Mouse (Mus musculus) liver (tissue): Measurements from ENCODE around the gene Ddr2.
"Not testable (repeated sequence)": the region's sequence is repeated elsewhere in the genome, so short reads cannot be mapped to it uniquely, and the experiment has no call there.

Source experiments
- DNase-seq: peaks from one replicate; pipeline ENCODE4 v3.0.0-alpha.2; 2020; ENCODE audit warnings: mixed read lengths

Ddr2 gene

GRCm38 (mm10) chr1:170034961-170035360 is 75.6 kb downstream of the Ddr2 start:
- DNase-seq, result no peak

DNA sequence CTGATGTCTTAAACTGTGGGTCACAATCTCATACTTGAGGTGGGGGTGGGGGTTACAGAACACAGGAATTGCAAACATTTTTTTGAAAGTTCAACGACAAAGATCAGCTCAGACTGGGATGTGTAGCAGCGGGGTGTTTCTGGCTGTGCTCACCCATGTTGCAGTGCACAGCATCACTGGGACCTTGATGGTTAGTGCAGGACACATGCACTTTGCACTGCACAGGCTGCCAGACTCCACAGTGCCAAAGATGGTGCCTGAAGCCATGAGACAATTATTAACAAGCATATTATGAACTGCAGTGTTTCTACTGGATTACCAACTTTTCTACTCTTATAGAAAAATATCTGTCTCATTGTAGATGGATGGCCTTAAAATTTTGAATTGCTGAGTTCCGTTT is 78.9 kb downstream of the Ddr2 start:
- DNase-seq, result no peak

GRCm38 (mm10) chr1:170014784-170015183 is 95.8 kb downstream of the Ddr2 start:
- DNase-seq, result no peak

GRCm38 (mm10) chr1:170010716-170011505 is 99.7 kb downstream of the Ddr2 start:
- no peak for DNase-seq

DNA sequence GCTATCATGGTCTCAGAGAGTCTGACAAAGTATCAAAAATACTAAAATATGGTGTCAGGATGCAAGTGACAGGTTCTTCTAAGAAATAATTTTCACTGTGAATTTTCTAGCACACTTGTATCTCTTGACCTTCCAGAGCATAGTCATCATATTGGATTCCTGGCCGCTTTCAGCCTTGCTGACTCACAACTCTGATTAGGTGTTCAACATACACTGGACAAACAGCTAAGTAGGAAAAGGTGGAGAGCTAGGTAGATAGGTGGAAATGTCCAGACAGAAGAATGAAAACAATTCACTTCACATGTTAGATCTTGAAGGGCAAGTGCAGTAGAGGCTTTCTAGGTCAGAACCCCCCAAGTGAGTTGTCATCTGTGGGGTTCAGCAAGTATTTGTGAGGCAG is 101.3 kb downstream of the Ddr2 start:
- no peak for DNase-seq

- no peak for DNase-seq
These were observed 101.9 kb downstream of the Ddr2 start for GRCm38 (mm10) chr1:170008432-170009220.

- DNase-seq, result no peak
These were observed 104.0 kb downstream of the Ddr2 start for GRCm38 (mm10) chr1:170006516-170006915.

DNA sequence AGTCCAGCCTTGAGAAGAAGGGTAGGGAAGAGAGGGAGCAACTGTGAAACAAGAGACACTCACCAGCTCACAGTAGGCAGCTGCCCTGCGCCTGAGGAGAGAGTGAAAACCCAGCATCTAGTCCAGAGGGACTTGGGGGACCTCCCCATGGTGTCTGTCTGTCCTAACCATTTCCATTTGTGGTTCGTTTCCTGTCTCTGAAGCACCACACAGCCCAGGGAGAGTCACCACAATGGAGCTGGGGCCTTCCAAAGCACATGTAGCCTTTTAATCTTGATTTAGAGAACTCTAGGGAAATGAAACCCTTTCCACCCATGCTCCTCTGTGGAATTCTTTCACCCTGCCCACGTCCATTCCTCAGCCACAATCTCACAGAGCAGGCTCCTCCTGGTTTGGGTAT is 105.3 kb downstream of the Ddr2 start:
- DNase-seq, result no peak

DNA sequence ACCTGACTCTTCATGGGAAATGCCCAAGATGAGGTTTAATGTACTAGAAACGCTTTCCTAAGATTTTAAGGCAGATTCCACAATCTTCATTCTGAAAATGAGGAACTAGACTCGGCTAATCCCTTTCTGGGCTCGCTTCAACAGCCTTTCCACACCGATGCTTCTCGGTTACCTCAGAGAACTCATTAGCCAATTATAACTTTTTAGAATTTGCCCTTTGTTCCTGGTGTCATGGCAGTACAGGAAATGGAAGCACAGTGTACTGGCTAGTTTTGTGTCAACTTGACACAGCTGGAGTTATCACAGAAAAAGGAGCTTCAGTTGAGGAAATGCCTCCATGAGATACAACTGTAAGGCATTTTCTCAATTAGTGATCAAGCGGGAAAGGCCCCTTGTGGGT is 116.7 kb downstream of the Ddr2 start:
- not testable (repeated sequence) for DNase-seq

DNA sequence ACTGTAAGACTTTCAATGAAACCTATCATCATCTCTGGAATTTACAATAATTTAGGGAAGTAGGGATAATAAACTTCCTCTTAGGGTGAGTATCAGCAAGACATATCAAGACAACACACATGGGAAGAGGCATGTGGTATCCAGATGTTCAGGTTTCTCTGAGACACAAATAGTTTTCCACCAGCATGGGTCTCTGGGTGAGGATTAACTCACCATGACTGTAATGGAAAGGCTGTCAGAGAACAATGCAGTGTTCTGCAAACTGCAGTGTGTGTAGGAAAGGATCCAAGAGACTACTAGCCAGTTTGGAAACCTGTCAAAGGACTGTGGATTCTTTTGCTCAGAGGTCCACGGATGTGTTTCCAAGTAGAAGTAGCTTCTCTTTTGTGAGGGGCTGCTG is 124.4 kb downstream of the Ddr2 start:
- no peak for DNase-seq

DNA sequence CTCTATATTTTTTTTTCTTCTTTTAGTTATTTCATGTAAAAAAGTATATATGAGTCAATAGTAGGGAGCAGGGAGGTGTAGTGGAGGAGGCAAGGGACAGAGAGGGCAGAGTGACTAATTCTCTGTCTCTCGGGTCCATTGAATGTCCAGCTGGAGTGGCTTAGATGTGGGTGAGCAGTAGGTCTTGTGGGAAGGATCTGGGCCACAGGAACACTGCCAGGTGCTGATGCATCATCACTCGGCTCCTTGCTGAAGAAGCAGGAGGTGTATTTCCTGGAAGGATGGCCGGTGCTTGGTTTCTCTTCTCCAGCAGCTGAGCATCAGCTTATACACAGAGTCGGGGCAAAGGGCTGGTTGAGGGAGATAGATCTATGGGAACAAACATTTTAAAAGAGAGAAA is 132.9 kb downstream of the Ddr2 start:
- no peak for DNase-seq

DNA sequence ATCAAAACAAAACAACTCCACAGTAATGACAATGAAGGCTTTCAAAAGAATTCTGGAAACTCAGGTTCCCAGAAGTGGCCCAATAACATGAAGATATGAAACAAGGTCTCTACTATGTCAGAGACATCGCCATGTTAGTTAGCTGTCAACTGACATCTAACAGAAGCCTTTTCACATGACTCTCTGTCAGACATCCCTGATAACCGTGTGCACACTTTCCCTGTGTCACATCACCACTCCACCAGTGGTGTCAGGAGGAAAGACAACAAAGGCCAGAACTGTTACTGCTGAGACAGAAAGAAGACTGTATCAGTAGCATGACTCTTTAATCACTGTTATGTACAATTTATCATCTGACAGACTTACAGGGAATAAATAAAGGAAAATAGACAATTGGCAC is 138.6 kb downstream of the Ddr2 start:
- DNase-seq, result no peak

DNA sequence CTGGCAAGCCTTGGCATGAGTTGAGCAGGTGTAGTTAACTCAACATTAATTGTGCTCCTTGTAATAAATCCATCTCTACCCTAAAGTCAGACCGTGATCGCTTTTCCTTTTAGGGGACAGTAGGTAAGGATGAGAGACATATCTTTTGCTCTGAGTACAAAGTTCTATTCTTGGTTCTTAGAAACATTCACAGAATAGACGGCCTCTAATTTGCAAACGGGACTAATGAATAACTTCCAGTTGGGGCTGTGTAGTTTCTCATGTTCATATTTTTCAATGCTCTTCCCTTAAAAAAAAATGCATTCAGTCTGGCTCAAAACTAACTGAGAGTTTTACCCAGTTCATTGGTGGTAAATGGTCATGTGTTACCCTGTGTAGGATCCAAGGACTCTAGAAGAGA is 139.6 kb downstream of the Ddr2 start:
- no peak for DNase-seq

DNA sequence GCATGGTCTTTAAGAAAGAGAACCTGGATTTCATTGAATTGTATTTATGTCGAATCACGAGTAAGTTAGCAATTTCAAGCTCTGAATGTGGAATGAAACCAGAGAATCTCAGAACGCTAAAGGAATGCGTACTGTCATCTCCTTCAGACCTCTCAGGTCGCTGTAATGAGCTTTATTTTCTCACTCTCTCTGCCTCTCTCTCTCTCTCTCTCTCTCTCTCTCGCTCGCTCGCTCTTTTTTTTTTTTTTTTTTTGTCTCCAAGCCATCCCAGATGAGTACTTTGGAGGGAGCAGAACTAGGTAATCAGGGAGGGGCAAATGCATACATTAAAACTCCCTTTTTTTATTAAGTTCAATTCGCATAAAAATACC is 141.1 kb downstream of the Ddr2 start:
- no peak for DNase-seq

DNA sequence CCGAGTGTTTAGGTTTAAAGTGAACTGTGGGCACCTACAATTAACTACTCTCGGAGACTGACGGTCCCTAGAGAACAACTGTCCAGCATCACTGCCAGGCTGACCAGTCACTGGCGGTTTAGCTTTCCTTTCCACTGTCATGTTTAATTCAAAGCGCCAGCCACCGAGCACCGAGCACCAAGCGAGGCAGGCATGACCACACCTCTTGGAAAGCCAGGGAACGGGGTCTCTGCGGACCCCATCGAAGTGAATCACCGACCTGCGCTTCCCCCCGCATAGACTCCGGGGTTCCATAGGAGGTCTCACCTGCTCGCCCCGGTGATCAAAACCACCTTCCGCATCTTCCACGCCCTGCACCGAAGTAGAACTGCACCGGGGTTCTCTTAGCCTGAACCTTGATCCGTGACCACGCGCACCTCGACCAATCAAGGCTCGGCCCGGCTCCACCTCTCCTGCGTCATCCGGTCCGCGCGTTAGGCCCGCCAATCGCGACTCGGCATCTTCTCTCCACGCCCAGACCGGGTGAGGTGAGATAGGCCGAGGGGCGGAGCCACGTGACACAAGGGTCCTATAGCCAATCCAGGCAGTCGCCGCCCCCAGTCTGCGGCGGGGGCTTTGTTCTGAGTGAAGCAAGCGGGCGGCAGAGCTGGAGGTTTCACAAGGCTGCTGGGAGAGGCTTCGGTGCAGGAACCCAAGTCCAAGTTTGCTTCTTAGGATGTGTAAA is 141.6 kb downstream of the Ddr2 start, which contains the start of gene Hsd17b7:
Gene Hsd17b7 (minus strand): TSS at position 450 of the 724 bp plus-strand sequence.
- DNase-seq, result peak; percentile 99

DNA sequence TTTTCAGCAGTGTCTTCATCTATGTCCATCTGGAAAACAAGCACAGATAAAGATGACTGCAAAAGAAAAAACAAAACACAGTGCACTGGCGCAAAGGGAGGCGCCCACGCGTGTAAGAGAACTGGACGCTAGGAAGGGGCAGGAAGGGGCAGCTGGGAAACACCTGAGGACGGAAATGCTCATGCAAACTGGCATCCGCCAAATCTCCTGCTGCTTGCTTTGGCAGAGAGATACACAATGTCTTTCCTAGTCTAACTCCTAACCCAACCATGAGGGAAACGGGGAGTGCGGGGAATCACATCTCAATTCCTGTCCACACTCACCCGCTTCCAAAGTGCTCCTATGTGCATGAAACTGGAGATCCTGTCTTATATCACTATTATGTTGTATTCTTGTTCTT is 157.5 kb downstream of the Ddr2 start:
- DNase-seq, result no peak

- no peak for DNase-seq
These were observed 157.9 kb downstream of the Ddr2 start for GRCm38 (mm10) chr1:169952636-169953035.

GRCm38 (mm10) chr1:169951561-169951960 is 159.0 kb downstream of the Ddr2 start:
- no peak for DNase-seq

DNA sequence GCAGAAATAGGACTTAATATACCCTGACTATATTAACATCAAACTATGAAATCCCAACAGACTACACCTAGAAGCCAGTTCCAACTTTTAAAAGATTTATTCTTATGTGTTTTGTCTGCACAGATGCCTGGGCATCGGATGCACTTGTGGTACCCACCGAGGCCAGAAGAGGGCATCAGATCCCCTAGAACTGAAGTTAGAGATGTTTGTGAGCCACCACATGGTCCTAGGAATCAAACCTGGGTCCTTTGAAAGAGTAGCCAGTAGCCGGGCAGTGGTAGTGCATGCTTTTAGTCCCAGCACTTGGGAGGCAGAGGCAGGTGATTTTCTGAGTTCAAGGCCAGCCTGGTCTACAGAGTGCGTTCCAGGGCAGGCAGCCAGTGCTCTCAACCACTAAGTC is 159.9 kb downstream of the Ddr2 start:
- peak; percentile 13 for DNase-seq

- DNase-seq, result no peak
These were observed 160.6 kb downstream of the Ddr2 start for GRCm38 (mm10) chr1:169949981-169950380.

GRCm38 (mm10) chr1:169948866-169949265 is 161.7 kb downstream of the Ddr2 start:
- no peak for DNase-seq

DNA sequence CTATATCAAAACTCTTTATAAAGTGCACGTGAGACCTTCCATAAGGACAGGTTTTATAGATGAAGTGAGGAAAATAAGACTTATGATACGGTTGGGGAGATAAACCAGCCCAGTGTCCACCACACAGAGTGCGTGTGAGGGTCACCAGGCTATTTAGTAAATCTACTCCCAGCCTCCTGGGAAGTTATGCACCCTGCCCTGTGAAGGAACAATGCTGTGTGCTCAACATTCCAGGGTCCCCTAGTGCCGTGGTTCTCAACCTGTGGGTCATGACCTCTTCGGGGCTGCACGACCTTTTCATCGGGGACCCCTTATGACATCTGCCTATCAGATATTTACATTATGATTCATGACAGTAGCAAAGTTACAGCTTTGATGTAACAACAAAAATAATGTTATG is 162.3 kb downstream of the Ddr2 start:
- DNase-seq, result no peak

GRCm38 (mm10) chr1:169947654-169948053 is 162.9 kb downstream of the Ddr2 start:
- no peak for DNase-seq

DNA sequence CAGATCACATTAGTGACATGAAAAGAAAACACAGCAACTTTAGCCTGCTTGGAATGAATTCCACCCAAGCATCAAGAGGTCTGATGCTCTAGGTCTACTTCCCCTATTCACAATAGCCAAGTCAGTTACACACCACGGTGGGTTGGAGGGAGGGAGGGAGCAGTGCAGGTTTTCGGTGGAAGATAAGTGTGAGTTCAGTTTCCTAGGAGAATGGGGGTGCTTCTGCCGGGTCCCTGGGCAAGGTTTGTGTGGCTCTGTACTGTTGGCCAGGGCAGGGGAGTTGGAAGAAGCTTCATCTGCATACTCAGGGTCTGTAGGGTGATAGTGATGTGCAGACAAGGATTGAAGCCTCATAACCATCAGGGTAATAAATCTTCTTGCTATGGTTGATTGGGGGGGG is 164.6 kb downstream of the Ddr2 start:
- DNase-seq, result no peak
